Mouse (Mus musculus): ENCODE data around the gene Pkhd1.
"Not testable (repeated sequence)": the region's sequence is repeated elsewhere in the genome, so short reads cannot be mapped to it uniquely, and the experiment has no call there.

Pkhd1 gene

DNA sequence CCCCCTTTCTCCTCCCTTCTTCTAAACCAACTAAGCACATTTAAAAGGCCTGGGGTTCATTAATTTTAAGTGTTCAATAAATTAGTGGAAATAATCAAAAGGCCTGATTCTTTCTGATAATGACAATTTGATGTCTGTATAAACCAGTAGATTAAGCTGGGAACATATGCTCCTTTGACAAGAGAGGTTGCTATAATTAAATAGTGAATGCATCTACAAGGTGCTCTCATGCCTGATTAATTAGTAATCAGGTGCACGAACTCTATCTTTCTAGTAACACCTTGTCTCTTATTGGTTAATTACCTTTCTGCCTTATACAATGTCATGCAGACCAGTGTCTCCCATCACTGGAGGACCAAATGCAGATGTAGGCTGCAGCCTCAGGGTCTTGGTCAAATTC, 329.2 kb downstream of the Pkhd1 start:
- DNase-seq (ENCODE audit: low read depth): no peak

GRCm38 (mm10) chr1:20260403-20260802, 357.5 kb downstream of the Pkhd1 start:
- no peak for DNase-seq (ENCODE audit: low read depth)

GRCm38 (mm10) chr1:20248169-20248568, 369.7 kb downstream of the Pkhd1 start:
- no peak for DNase-seq (ENCODE audit: low read depth)

GRCm38 (mm10) chr1:20216681-20217080, 401.2 kb downstream of the Pkhd1 start:
- no peak for DNase-seq (ENCODE audit: low read depth)

GRCm38 (mm10) chr1:20190444-20190843, 427.4 kb downstream of the Pkhd1 start:
- no peak for DNase-seq (ENCODE audit: low read depth)

GRCm38 (mm10) chr1:20180157-20180556, 437.7 kb downstream of the Pkhd1 start:
- DNase-seq (ENCODE audit: low read depth): no peak

DNA sequence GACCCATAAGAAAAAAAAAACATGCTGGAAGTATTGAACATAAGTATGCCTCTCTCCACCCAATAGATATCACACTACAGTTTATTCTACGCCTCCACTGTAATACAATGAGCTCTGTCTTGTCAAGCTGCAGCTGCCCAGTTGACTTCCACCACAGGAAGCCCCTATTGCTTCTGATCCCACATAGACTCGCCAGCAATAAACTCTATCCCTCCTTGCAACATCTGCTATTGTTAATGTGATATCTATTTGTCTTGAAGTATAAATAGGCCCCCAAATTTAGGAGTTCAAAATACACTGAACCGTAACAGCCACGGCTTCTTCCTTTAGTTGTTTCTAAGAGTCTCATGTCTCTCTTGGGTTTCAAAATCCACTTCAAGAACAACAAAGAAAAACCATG, 446.7 kb downstream of the Pkhd1 start:
- no peak for DNase-seq (ENCODE audit: low read depth)

GRCm38 (mm10) chr1:20150627-20151026, 467.2 kb downstream of the Pkhd1 start:
- DNase-seq (ENCODE audit: low read depth): not testable (repeated sequence)

DNA sequence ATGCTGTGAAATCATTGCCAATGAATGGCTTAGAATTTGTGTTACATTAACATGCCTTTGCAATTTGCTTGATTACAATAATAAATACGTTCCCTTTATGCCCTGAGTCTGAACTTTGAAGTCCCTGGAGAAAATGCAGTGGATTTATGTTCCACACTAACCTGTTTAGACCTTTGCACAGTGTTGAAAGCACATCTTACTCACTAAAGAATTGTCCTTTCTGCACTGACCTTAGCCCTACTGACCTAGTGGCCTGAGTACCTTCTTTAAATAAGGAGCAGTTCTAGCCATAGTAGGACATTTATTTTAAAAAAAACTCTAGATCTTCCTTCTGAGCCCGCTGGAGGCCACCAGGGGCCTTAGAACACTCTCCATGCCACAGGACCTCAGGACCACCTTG, 467.8 kb downstream of the Pkhd1 start:
- no peak for DNase-seq (ENCODE audit: low read depth)

GRCm38 (mm10) chr1:20136205-20136604, 481.7 kb downstream of the Pkhd1 start:
- DNase-seq (ENCODE audit: low read depth): no peak

DNA sequence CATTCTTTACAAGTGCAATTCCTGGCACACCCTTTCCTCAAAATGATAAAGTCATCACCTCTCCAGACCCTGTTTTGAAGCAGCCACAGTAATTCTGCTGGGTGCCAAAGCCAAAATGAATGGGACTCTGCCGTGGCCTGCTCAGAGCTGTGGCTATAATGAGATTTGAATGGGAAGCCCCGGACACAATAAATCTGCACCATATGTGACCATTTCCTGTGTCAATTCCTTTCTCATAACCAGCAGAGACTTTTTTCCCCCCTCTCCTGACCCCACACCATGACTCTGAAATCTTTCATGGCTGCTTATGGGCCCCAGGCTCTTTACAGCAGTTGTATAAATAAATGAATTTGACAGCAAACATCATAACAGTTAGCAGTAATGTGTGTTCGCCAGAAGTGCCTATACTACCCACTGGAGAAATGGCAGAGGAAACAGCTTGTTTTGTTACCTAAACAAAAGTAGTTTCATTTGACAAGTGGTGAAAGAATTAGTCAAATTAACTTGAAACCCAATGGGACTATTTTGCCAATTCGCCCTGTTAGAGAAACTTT, 482.7 kb downstream of the Pkhd1 start:
- no peak for DNase-seq (ENCODE audit: low read depth)

- no peak for DNase-seq (ENCODE audit: low read depth)
These were observed 484.2 kb downstream of the Pkhd1 start for GRCm38 (mm10) chr1:20133636-20134035.

GRCm38 (mm10) chr1:20131786-20132596, 485.9 kb downstream of the Pkhd1 start:
- DNase-seq (ENCODE audit: low read depth): no peak

DNA sequence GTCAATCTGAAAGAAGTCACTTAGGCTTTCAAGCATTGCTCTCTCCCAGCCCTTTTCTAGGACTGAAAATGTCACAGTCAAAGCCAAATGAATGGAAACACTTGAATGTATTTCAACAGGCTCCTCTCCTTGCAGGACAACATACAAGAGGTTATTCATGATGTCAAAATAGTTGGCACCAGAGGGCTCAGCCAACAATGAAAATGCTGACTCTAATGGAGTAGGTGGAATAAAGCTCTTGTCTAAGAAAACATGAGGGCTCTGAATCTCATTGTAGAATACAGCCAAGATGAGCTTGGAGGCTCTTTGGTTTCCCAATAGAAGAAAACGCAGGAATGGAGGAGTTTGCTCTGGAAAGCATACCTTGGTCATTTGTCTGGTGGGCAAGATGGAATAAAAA, 500.5 kb downstream of the Pkhd1 start:
- no peak for DNase-seq (ENCODE audit: low read depth)

GRCm38 (mm10) chr1:20069733-20070132, 548.1 kb downstream of the Pkhd1 start:
- DNase-seq (ENCODE audit: low read depth): peak; percentile 8

GRCm38 (mm10) chr1:20058245-20058644, 559.6 kb downstream of the Pkhd1 start:
- DNase-seq (ENCODE audit: low read depth): no peak

- DNase-seq (ENCODE audit: low read depth): no peak
These were observed 578.5 kb downstream of the Pkhd1 start for GRCm38 (mm10) chr1:20039389-20039788.

GRCm38 (mm10) chr1:20035277-20035676, 582.6 kb downstream of the Pkhd1 start:
- no peak for DNase-seq (ENCODE audit: low read depth)

GRCm38 (mm10) chr1:20018198-20018925, 599.5 kb downstream of the Pkhd1 start:
- DNase-seq (ENCODE audit: low read depth): no peak

GRCm38 (mm10) chr1:20017619-20018018, 600.2 kb downstream of the Pkhd1 start:
- no peak for DNase-seq (ENCODE audit: low read depth)

Measured in 416B (cell line).